Mouse (Mus musculus) liver, embryonic 14.5 days (tissue): ENCODE measurements around the gene Ms4a10.

ENCODE experiments used
- CTCF ChIP-seq: IDR thresholded peaks from 2 replicates; pipeline ENCODE4 v1.5.1; 2016; ENCODE audit warnings: antibody characterized with exemption, low read depth, control low read depth
- EP300 ChIP-seq: IDR thresholded peaks from 2 replicates; pipeline ENCODE4 v1.6.1; 2016; ENCODE audit warnings: antibody characterized with exemption, low read depth

- TF ChIP-seq CTCF: no peak
- TF ChIP-seq EP300: no peak
These were observed 53.4 kb downstream of the Ms4a10 start for GRCm38 (mm10) chr19:10921058-10921457.
